Mouse (Mus musculus): ENCODE results near the gene Dixdc1.

The Dixdc1 gene

GRCm38 (mm10) chr9:50742744-50743143, 3.4 kb upstream of the Dixdc1 start:
- DNase-seq = no peak

GRCm38 (mm10) chr9:50742261-50742660, 2.9 kb upstream of the Dixdc1 start:
- no peak for DNase-seq

GRCm38 (mm10) chr9:50740867-50741784, 1.8 kb upstream of the Dixdc1 start:
- DNase-seq = no peak

- DNase-seq = peak; percentile 66
Measured at GRCm38 (mm10) chr9:50734989-50735388, 4.3 kb downstream of the Dixdc1 start.

GRCm38 (mm10) chr9:50732560-50732959, 6.8 kb downstream of the Dixdc1 start:
- no peak for DNase-seq

- no peak for DNase-seq
Measured at GRCm38 (mm10) chr9:50729600-50729999, 9.7 kb downstream of the Dixdc1 start.

GRCm38 (mm10) chr9:50727925-50728651, 11.2 kb downstream of the Dixdc1 start:
- DNase-seq = peak; percentile 78

GRCm38 (mm10) chr9:50727171-50727924, 12.0 kb downstream of the Dixdc1 start:
- peak; percentile 64 for DNase-seq

GRCm38 (mm10) chr9:50725921-50726590, 13.3 kb downstream of the Dixdc1 start:
- peak; percentile 50 for DNase-seq

GRCm38 (mm10) chr9:50724661-50725330, 14.5 kb downstream of the Dixdc1 start:
- no peak for DNase-seq

GRCm38 (mm10) chr9:50724147-50724546, 15.2 kb downstream of the Dixdc1 start:
- no peak for DNase-seq

- peak; percentile 87 for DNase-seq
Measured at GRCm38 (mm10) chr9:50723406-50723805, 15.9 kb downstream of the Dixdc1 start.

- DNase-seq = peak; percentile 55
Measured at GRCm38 (mm10) chr9:50722451-50722911, 16.8 kb downstream of the Dixdc1 start.

GRCm38 (mm10) chr9:50721061-50721460, 18.3 kb downstream of the Dixdc1 start:
- DNase-seq = no peak

GRCm38 (mm10) chr9:50718878-50719277, 20.4 kb downstream of the Dixdc1 start:
- DNase-seq = no peak

- DNase-seq = no peak
Measured at GRCm38 (mm10) chr9:50714188-50714587, 25.1 kb downstream of the Dixdc1 start.

GRCm38 (mm10) chr9:50711337-50711736, 28.0 kb downstream of the Dixdc1 start:
- DNase-seq = no peak

- DNase-seq = no peak
Measured at GRCm38 (mm10) chr9:50709108-50709507, 30.2 kb downstream of the Dixdc1 start.

GRCm38 (mm10) chr9:50704907-50705306, 34.4 kb downstream of the Dixdc1 start:
- no peak for DNase-seq

- DNase-seq = peak; percentile 59
Measured at GRCm38 (mm10) chr9:50700921-50701691, 38.2 kb downstream of the Dixdc1 start.

Measured in cerebellum, adult 8-10 months (tissue).